Mouse (Mus musculus): Measurements from ENCODE around the gene Irf6. TPM values are rescaled to one million over a fixed set of nuclear protein-coding genes. Genes with fewer than 3 reads are reported as not detected.

Irf6 gene
- polyA plus RNA-seq, 1 experiment from 2014 or later, result 4.8 TPM

DNA sequence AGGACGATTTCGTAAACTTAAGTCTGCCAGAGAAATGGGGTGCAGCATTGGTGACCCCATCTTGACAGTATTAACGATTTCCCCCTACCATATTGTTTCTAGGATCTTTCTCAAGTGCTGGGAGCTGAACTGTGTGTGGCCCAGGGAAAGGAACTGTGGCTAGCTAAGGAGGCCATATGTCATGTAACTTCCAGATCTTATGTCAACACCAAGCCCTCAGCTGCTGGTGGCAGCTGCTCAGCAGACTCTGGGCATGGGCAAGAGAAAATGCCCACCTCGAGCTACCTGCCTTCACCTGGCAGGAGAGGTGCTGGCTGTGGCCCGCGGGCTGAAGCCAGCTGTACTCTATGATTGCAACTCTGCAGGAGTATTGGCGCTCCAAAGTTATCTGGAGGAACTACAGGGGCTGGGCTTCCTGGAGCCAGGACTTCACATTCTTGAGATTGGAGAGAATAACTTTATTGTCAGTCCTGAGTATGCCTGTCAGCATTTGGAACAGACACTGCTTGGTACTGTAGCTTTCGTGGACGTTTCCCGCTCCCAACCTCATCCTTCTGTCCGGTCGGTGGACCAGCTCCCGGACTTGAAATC lies 21.3 kb downstream of the Irf6 start:
- no peak for ATAC-seq (replicated peaks; ENCODE audit: insufficient number of reproducible peaks, insufficient read depth, low FRiP score, low read depth)
- peak overlapping the region; percentile 91 for H3K27ac ChIP-seq
- H3K27me3 ChIP-seq, result no peaks in the 10 kb centered on the region
- 54% methylated on average over 13 of the region's 13 CpGs for WGBS
- H3K36me3 ChIP-seq, result no peaks in the 10 kb centered on the region
- peak overlapping the region; percentile 69; the same call in 1 of the 2 replicates for H3K9ac ChIP-seq
- no peaks in the 10 kb centered on the region for H3K9me3 ChIP-seq (replicated peaks)
- peak overlapping the region; percentile 62 for H3K4me3 ChIP-seq
- peaks cover 34% of the 10 kb centered on the region for H3K4me1 ChIP-seq (replicated peaks)
- peak overlapping the region; percentile 78 for H3K4me2 ChIP-seq

DNA sequence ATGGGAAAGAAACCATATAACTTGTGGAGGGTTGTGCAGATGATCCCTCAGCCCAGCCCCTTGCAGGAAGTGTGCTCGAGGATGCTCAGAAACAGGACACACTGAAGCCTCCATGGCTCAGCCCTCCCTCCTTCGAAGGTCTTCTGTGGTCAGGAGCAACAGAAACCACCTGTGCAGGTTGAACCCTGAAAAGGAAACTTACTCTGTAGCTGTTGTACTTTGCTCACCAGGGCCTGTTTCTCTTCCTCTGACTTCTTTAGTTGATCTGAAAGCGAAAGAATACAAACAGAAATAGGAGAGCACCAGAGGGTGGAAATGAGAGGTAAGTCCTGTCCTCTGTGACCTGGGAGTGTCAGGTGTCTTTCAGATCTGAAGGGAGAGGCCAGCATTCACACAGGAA lies 28.2 kb downstream of the Irf6 start:
- Histone ChIP-seq H3K9ac (no peak overlapping the region), H3K27ac (no peak overlapping the region), H3K27me3 (no peaks in the 10 kb centered on the region), H3K9me3 (replicated peaks) (no peaks in the 10 kb centered on the region), H3K4me1 (replicated peaks) (no peaks in the 10 kb centered on the region), H3K36me3 (no peaks in the 10 kb centered on the region), H3K4me3 (no peak overlapping the region), H3K4me2 (no peak overlapping the region)
- no peak for ATAC-seq (replicated peaks; ENCODE audit: insufficient number of reproducible peaks, insufficient read depth, low FRiP score, low read depth)
- WGBS, result 78% methylated on average over 3 of the region's 3 CpGs

DNA sequence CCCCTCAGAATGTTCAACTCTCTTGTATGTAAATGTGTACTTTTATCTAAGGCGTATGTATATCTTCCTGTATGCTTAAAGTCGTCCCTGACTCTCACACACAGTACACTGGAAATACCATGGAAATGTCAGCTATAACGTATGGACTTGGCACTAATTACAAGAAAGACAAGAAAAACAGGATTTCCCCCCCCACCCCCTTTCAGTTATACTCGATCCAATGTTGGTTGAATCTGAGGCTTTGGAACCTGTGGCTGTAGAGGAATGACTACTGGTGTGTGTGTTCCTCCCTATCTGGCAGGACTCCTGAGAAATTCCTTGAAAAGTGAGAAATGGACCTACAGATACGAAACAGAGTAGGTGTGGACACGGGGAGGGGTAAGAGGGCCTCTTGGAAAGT lies 35.3 kb downstream of the Irf6 start:
- H3K4me2 ChIP-seq, result no peak overlapping the region
- no peak overlapping the region for H3K4me3 ChIP-seq
- no peaks in the 10 kb centered on the region for H3K9me3 ChIP-seq (replicated peaks)
- H3K36me3 ChIP-seq, result no peaks in the 10 kb centered on the region
- 62% methylated on average over 6 of the region's 6 CpGs for WGBS
- no peak for ATAC-seq (replicated peaks; ENCODE audit: insufficient number of reproducible peaks, insufficient read depth, low FRiP score, low read depth)
- H3K4me1 ChIP-seq (replicated peaks), result peaks cover 40% of the 10 kb centered on the region
- no peak overlapping the region for H3K9ac ChIP-seq
- peak overlapping the region; percentile 92 for H3K27ac ChIP-seq
- H3K27me3 ChIP-seq, result no peaks in the 10 kb centered on the region

DNA sequence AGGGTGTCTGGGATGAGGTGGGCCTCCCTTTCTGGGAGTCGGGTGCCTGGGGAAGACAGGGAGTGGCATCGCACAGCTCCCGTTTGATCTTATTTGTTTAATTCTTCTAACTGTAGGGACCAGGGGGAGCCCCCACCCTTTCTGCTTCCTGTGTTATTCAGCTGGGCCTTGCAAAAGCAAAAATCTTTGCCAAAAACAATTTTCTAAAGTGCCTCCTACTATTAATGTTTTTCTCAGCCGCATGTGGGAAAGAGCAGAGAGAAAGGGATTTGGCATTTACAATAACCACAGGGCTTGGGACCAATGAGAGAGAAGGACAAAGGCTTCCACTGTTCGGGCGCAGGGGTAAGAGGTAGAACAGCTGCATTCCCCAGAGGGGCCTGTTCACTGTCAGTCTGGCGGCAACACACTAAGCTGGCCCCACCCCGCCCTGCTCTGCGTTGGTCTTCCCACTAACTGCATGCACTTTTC lies 36.3 kb downstream of the Irf6 start:
- peaks cover 40% of the 10 kb centered on the region for H3K4me1 ChIP-seq (replicated peaks)
- H3K36me3 ChIP-seq, result no peaks in the 10 kb centered on the region
- H3K27ac ChIP-seq, result peak overlapping the region; percentile 92
- no peak overlapping the region for H3K9ac ChIP-seq
- ATAC-seq (replicated peaks; ENCODE audit: insufficient number of reproducible peaks, insufficient read depth, low FRiP score, low read depth), result peak; percentile 92
- no peaks in the 10 kb centered on the region for H3K27me3 ChIP-seq
- H3K4me2 ChIP-seq, result peak overlapping the region; percentile 23; the same call in 1 of the 2 replicates
- WGBS, result 17% methylated on average over 9 of the region's 9 CpGs
- no peaks in the 10 kb centered on the region for H3K9me3 ChIP-seq (replicated peaks)
- H3K4me3 ChIP-seq, result no peak overlapping the region

DNA sequence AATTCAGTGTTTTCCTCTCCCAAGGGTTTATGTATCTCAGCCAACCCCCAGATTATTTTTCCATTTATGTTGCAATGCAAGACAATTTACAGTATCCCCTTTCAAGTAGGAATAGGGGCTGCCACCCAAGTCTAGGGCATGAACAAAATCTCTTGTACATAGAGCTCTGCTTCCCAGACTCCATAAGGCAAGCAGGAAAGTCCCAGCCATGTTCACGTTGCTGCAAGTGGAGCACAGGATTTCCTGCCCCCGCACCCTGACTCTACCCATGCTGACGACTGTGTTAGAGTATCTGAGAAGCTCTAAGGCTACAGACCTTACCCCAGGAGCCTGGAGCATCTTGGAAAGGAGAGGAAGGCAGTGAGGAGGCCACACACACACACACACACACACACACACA lies 36.9 kb downstream of the Irf6 start:
- peak overlapping the region; percentile 23; the same call in 1 of the 2 replicates for H3K4me2 ChIP-seq
- no peak overlapping the region for H3K9ac ChIP-seq
- no peaks in the 10 kb centered on the region for H3K27me3 ChIP-seq
- H3K9me3 ChIP-seq (replicated peaks), result no peaks in the 10 kb centered on the region
- WGBS, result 15% methylated on average over 3 of the region's 3 CpGs
- no peaks in the 10 kb centered on the region for H3K36me3 ChIP-seq
- no peak overlapping the region for H3K4me3 ChIP-seq
- peak overlapping the region; percentile 92 for H3K27ac ChIP-seq
- ATAC-seq (replicated peaks; ENCODE audit: insufficient number of reproducible peaks, insufficient read depth, low FRiP score, low read depth), result no peak; the same call in 1 of the 2 replicates
- H3K4me1 ChIP-seq (replicated peaks), result peaks cover 40% of the 10 kb centered on the region

DNA sequence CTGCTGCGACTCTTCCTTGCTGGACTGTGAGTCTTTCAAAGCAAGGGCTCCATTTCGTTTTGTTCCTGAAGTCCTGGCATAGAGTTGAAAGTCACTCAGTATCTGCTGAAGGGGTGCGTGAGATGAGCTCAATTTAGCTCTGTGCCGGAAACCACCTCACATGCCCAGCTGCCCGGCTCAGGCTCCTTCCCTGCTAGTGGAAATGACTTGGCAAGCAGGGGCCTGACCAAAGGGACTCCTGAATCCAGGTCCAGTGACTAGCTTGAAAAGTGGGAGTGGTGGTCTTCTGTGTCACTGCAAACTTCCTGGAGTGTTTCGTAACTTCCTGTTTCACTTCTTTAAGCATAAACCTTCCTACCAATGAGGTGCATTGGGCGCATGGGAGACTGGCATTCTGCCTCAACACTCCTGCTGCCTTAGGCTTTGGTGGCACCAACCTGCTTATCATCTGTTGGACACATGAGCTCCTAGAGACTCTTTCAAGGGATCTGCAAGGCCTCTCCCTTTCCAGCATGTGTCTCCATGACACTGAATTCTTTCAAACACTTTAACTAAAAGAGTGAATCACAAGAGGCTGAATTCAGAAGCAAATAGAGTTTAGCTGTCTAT lies 38.9 kb downstream of the Irf6 start:
- no peak for ATAC-seq (replicated peaks; ENCODE audit: insufficient number of reproducible peaks, insufficient read depth, low FRiP score, low read depth)
- 50% methylated on average over 7 of the region's 7 CpGs for WGBS

DNA sequence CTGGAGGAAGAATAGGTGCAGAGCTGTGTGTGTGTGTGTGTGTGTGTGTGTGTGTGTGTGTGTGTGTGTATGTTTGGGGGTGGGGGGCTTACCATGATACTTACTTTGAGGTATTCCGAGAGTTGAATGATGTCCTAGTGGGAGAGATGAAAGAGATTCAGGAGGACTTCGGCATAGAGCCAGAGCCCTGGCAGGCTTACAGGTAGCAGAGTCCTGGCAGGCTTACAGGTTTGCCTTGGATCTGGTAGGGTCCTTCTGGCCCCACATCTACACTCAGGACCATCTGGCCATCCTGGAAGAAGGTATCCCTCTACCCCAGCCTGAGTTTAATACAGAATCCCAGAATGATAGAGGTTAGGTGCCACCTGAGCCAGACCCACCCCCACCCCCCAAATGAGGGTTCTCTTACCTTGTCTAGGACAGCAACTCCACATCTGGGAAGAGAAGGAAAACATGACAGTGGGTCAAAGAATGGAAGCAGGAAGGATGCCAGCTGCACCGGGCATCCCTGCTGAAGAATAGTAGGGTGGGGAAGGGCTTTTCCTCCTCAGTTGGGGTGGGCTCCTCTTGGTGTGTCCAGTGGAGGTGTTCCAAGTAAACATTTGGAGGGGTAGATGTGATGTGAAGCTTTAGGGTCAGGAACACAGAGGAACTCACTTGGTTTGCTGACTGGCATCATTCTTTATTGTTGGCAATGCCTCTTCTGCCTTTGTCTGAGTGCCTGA lies 41.7 kb downstream of the Irf6 start:
- Histone ChIP-seq H3K27me3 (no peaks in the 10 kb centered on the region), H3K9me3 (replicated peaks) (no peaks in the 10 kb centered on the region), H3K36me3 (no peaks in the 10 kb centered on the region), H3K27ac (no peak overlapping the region), H3K4me1 (replicated peaks) (peaks cover 26% of the 10 kb centered on the region), H3K9ac (no peak overlapping the region), H3K4me3 (no peak overlapping the region), H3K4me2 (no peak overlapping the region)
- ATAC-seq (replicated peaks; ENCODE audit: insufficient number of reproducible peaks, insufficient read depth, low FRiP score, low read depth), result no peak
- WGBS, result 80% methylated on average over 3 of the region's 3 CpGs

More for the DNA sequence above, 38.9 kb downstream of the Irf6 start:
- no peaks in the 10 kb centered on the region for H3K27me3 ChIP-seq
- H3K27ac ChIP-seq, result peak overlapping the region; percentile 92
- no peak overlapping the region for H3K4me2 ChIP-seq
- H3K9me3 ChIP-seq (replicated peaks), result no peaks in the 10 kb centered on the region
- H3K4me3 ChIP-seq, result no peak overlapping the region
- no peaks in the 10 kb centered on the region for H3K36me3 ChIP-seq
- peaks cover 40% of the 10 kb centered on the region for H3K4me1 ChIP-seq (replicated peaks)
- H3K9ac ChIP-seq, result no peak overlapping the region

DNA sequence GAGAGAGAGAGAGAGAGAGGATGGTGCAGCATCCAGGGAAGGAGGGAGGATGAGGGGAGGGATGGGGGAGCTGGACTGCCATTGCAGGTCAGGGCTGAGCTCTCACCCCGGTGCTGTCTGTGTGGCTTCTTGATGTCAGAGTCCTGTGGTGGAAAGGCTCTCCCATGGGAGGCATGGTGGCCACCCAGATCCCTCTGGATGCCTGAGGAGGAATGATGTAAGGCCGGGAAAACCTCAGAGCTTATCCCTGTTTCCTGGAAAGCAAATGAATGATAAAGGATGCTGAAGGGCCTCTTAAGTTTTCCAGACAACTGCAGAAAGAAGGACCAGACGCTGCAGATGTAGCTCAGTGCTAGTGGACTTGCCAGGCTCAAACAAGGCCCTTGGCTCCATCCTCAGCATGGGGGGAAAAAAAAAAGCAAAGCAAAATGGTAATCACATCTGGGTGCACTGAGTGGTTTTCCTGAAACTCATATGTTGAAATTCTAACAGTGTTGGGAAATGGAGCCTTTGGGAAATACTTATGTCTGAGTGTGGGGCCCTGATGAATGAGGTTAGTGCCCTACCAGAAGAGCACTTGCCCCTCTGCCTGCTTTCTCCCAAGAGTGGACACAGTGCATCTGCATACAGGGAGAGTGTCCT lies 42.4 kb downstream of the Irf6 start:
- Histone ChIP-seq H3K4me3 (no peak overlapping the region), H3K27ac (no peak overlapping the region), H3K27me3 (no peaks in the 10 kb centered on the region), H3K9me3 (replicated peaks) (no peaks in the 10 kb centered on the region), H3K36me3 (no peaks in the 10 kb centered on the region), H3K9ac (no peak overlapping the region), H3K4me2 (no peak overlapping the region), H3K4me1 (replicated peaks) (peaks cover 19% of the 10 kb centered on the region)
- WGBS, result 49% methylated on average over 3 of the region's 3 CpGs
- no peak for ATAC-seq (replicated peaks; ENCODE audit: insufficient number of reproducible peaks, insufficient read depth, low FRiP score, low read depth)

DNA sequence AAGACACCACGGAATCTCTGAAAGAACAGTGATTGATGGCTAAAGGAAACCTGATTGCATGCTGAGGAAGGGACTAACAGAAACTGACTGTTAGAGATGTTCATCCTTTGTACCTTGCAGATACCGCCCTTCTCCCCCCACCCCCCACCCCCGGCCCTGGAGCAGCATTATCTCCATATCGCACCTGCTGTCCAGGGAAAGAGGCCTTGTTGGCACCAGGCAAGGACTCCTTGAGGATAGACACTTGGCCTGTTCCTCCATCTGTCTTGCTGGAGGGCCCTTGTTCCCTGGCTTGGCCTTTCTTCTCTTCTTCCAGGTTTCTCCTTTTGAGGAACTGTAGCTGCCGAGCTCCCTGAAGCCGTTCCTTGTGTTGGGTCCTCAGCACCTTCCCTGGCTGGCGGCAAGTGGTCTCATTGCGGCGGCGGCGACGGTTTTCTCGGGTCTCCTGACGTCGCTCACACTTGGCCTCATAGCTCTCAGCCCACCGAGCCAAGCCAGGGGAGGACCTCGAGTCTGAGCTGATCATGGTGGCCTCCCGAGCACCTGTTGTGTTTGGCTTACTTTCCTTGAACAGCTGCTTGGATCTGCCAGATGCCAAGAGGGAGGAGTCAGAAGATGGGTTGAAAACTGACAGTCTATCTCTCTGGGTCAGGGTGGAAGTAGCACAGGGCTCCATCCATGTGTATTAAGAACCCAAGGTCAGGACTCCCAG lies 44.7 kb downstream of the Irf6 start:
- Histone ChIP-seq H3K36me3 (no peaks in the 10 kb centered on the region), H3K4me2 (no peak overlapping the region), H3K4me3 (no peak overlapping the region), H3K4me1 (replicated peaks) (0 out of 2 replicates have a peak, but pooled peaks cover 2% of the 10 kb centered on the region), H3K9ac (no peak overlapping the region), H3K27ac (no peak overlapping the region), H3K27me3 (no peaks in the 10 kb centered on the region), H3K9me3 (replicated peaks) (no peaks in the 10 kb centered on the region)
- no peak for ATAC-seq (replicated peaks; ENCODE audit: insufficient number of reproducible peaks, insufficient read depth, low FRiP score, low read depth)
- 85% methylated on average over 18 of the region's 18 CpGs for WGBS

DNA sequence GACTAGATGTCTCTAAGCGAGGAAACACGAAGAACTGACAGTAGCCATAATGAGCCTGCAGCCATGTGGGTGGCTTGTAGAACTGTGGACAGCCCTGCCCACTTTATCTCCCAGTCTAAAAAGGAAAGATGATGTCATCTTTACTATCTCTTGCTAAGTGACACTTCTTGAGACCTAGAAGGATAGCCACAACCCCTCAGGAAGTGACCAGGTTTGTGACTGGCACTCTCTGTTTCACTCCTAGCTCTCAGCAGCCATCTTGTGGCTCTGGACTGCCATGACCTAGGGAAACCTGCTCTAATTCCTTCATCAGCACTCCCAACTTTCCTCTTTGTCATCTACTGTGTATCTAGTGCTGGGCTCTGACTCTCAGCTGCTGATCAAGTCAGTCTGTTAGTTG lies 45.4 kb downstream of the Irf6 start:
- H3K27ac ChIP-seq, result no peak overlapping the region
- H3K4me1 ChIP-seq (replicated peaks), result 0 out of 2 replicates have a peak, but pooled peaks cover 2% of the 10 kb centered on the region
- no peak overlapping the region for H3K4me3 ChIP-seq
- H3K36me3 ChIP-seq, result no peaks in the 10 kb centered on the region
- ATAC-seq (replicated peaks; ENCODE audit: insufficient number of reproducible peaks, insufficient read depth, low FRiP score, low read depth), result no peak
- H3K4me2 ChIP-seq, result no peak overlapping the region
- H3K9ac ChIP-seq, result no peak overlapping the region
- no peaks in the 10 kb centered on the region for H3K9me3 ChIP-seq (replicated peaks)
- WGBS, result 74% methylated on average over 2 of the region's 2 CpGs
- H3K27me3 ChIP-seq, result no peaks in the 10 kb centered on the region
